Mouse (Mus musculus) brain, embryonic 14.5 days (tissue): Measurements from ENCODE around the gene Eif5a.

Experiments
- CTCF ChIP-seq: fragments of 200-500 bp; IDR thresholded peaks from 2 replicates; pipeline ENCODE4 v1.5.1; 2012; ENCODE audit warnings: inconsistent platforms, mild to moderate bottlenecking, moderate library complexity, borderline replicate concordance; ENCODE audit not compliant: insufficient read depth, insufficient read length; ENCODE audit errors: extremely low read depth
- POLR2A ChIP-seq: fragments of 200-500 bp; IDR thresholded peaks from 2 replicates; pipeline ENCODE4 v1.6.1; 2012; ENCODE audit warnings: mild to moderate bottlenecking, inconsistent platforms, borderline replicate concordance; ENCODE audit not compliant: poor library complexity, insufficient read depth, insufficient read length, severe bottlenecking; ENCODE audit errors: extremely low read depth

- peak; percentile 84 for TF ChIP-seq CTCF
- TF ChIP-seq POLR2A: no peak
Observed at GRCm38 (mm10) chr11:69880506-69880852, 41.3 kb downstream of the Eif5a start.
